Mouse (Mus musculus) liver, postnatal 0 days (tissue): ENCODE data around the gene Ankrd13b. TPM values are rescaled to one million over a fixed set of nuclear protein-coding genes. Genes with fewer than 3 reads are reported as not detected.
A peak's percentile ranks its signal among the peaks of the same experiment; 100 is the strongest.

Experiments used
- ATAC-seq: fragments of 200-750 bp; cut with Nextera tagmentation; 2 replicates; pipeline ENCODE4 v1.8.0; 2017; ENCODE audit warnings: mild to moderate bottlenecking, moderate library complexity
- DNase-seq: peaks from one replicate; pipeline ENCODE4 v3.0.0-alpha.2; 2016
- H3K27ac ChIP-seq: fragments of 300-500 bp; sonication (generic); 2 replicates; pipeline ENCODE4 v1.5.1; 2014; ENCODE audit warnings: antibody characterized with exemption, moderate library complexity, mild to moderate bottlenecking, low read depth
- H3K27me3 ChIP-seq: fragments of 300-500 bp; sonication (generic); 2 replicates; pipeline ENCODE4 v1.6.1; 2014; ENCODE audit warnings: low read length, control low read depth, mixed read lengths; ENCODE audit not compliant: insufficient read depth
- H3K36me3 ChIP-seq: fragments of 300-500 bp; sonication (generic); replicated peaks from 2 replicates; pipeline ENCODE4 v1.6.1; 2014; ENCODE audit warnings: mild to moderate bottlenecking, control low read depth, low read length, moderate library complexity, mixed read lengths; ENCODE audit not compliant: insufficient read depth
- H3K4me1 ChIP-seq: fragments of 300-500 bp; sonication (generic); 2 replicates; pipeline ENCODE4 v1.6.1; 2014; ENCODE audit warnings: antibody characterized with exemption, mild to moderate bottlenecking, control low read depth; ENCODE audit not compliant: insufficient read depth
- H3K4me2 ChIP-seq: fragments of 300-500 bp; sonication (generic); 2 replicates; pipeline ENCODE4 v1.6.1; 2014; ENCODE audit warnings: low read depth, mild to moderate bottlenecking, low read length, moderate library complexity, mixed read lengths
- H3K4me3 ChIP-seq: fragments of 300-500 bp; sonication (generic); 2 replicates; pipeline ENCODE4 v1.5.1; 2014; ENCODE audit warnings: low read depth, low read length
- H3K9ac ChIP-seq: fragments of 300-500 bp; sonication (generic); replicated peaks from 2 replicates; pipeline ENCODE4 v1.6.1; 2014; ENCODE audit warnings: mild to moderate bottlenecking, moderate library complexity
- H3K9me3 ChIP-seq: fragments of 300-500 bp; sonication (generic); 2 replicates; pipeline ENCODE4 v1.6.1; 2016; ENCODE audit warnings: mild to moderate bottlenecking, control low read depth, low read length, mixed read lengths
- CTCF ChIP-seq: sonication (generic); IDR thresholded peaks from 2 replicates; pipeline ENCODE4 v1.5.1; 2016; ENCODE audit warnings: antibody characterized with exemption, low read depth
- EP300 ChIP-seq: IDR thresholded peaks from 2 replicates; pipeline ENCODE4 v1.6.1; 2016; ENCODE audit warnings: antibody characterized with exemption, low read depth, mild to moderate bottlenecking
- WGBS: fragments of 180-500 bp; shearing (Covaris S2); extraction: QIAGEN DNeasy Blood & Tissue Kit; methylation state at CpG from one replicate; pipeline ENCODE4 v1.1.7; 2014; ENCODE audit not compliant: insufficient replicate concordance; 5-methylcytosine and 5-hydroxymethylcytosine counted together
- polyA plus RNA-seq: library from polyadenylated mRNA; unstranded; fragments of >200 nt; fragmentation: Nextera tagmentation; extraction: Ambion mirVana; gene quantifications from 2 replicates; pipeline ENCODE4 v1.2.1, GENCODE M21; 2015

Ankrd13b gene
- polyA plus RNA-seq, 1 experiment from 2014 or later, result 0.53 TPM

DNA sequence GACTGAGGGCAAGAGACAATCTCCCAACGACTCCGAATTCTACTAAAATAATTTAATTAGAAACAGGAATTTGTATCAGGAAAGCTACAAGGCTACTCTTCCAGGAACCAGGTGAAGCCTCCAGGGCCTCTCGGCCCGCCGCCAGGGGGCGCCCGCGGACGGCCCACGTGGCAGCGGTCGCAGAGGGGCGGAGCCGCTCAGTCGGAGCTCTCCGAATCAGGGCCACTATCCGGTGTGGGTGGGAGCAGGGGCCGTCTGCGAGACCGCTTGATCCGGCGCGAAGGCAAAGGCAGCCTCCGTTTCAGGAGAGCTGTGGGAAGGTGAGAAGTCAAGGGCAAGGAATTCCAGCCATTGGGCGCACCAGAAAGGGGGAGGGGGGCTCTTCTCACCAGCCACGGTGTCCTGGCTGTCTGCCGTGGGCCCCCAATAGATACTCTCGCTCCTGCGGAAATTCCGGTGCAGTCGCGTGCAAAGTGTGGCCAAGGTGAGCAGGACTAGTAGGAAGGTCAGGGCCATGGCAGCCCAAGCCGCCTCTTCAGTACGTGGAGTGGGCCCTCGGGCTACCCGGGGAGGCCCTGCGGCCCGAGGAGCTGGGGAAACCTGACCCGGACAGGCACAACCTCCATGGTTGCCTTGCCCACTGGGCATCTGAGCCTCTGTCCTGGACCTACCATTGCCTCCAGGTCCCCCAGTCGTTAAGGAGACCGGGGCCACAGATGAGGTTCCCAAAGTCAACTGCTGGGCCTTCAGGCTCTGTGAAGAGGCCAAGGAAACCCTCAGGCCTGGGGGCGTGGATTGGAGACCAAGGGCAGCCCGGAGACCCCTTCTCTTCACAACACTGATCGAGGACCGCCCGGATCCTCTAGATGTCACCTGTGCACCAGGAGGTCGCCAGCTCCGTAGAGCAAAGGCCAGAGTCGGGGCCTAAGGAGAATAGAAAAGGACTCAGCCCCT is 18.9 kb upstream of the Ankrd13b start:
- TF ChIP-seq CTCF, result peak; percentile 95
- no peak for TF ChIP-seq EP300
- Histone ChIP-seq H3K9me3 (no peaks in the 10 kb centered on the region), H3K36me3 (peaks cover 30% of the 10 kb centered on the region), H3K9ac (peak overlapping the region; percentile 28; the same call in 1 of the 2 replicates), H3K4me2 (peak overlapping the region; percentile 72), H3K27me3 (no peaks in the 10 kb centered on the region), H3K4me1 (peaks cover 13% of the 10 kb centered on the region), H3K27ac (no peak overlapping the region), H3K4me3 (peak overlapping the region; percentile 24)
- peak; percentile 73 for ATAC-seq
- DNase-seq, result peak; percentile 89
- 20% methylated on average over 49 of the region's 49 CpGs for WGBS

- no peak overlapping the region for H3K4me2 ChIP-seq
- WGBS, result 67% methylated on average over 4 of the region's 4 CpGs
- TF ChIP-seq CTCF (no peak), EP300 (no peak)
- H3K4me1 ChIP-seq, result peaks cover 9% of the 10 kb centered on the region
- no peak overlapping the region for H3K9ac ChIP-seq
- H3K27me3 ChIP-seq, result no peaks in the 10 kb centered on the region
- H3K36me3 ChIP-seq, result peaks cover 37% of the 10 kb centered on the region
- H3K27ac ChIP-seq, result no peak overlapping the region
- ATAC-seq (no peak), DNase-seq (no peak)
- no peak overlapping the region for H3K4me3 ChIP-seq
- H3K9me3 ChIP-seq, result no peaks in the 10 kb centered on the region
These were observed 17.9 kb upstream of the Ankrd13b start for GRCm38 (mm10) chr11:77507426-77507825.

DNA sequence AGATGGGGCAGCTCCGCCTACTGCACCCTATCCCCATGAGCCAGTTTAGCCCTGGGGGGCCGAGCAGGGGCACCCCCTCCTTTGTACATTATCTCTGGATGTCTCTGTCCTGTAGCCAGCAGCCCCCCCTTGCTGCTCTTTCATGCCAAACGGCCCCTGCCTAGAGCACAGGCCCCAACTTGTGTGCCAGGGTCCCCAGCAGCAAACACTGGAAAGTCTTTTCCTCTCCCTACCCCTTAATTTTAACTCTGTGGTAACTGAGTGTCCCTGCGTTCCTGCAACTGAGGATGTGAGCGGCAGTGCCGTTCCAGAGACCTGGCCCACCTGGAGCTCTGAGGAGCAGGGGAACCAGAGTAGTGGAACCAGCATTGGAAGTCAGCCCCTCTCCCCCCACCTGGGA is 17.5 kb upstream of the Ankrd13b start:
- TF ChIP-seq CTCF (no peak), EP300 (no peak)
- WGBS, result 75% methylated on average over 6 of the region's 6 CpGs

GRCm38 (mm10) chr11:77506273-77506672 is 16.8 kb upstream of the Ankrd13b start:
- DNase-seq (peak; percentile 15), ATAC-seq (no peak)
- TF ChIP-seq EP300, result no peak
- Histone ChIP-seq H3K4me1 (peaks cover 5% of the 10 kb centered on the region), H3K9ac (no peak overlapping the region), H3K9me3 (no peaks in the 10 kb centered on the region), H3K4me3 (no peak overlapping the region), H3K36me3 (peaks cover 40% of the 10 kb centered on the region), H3K27ac (no peak overlapping the region), H3K27me3 (no peaks in the 10 kb centered on the region), H3K4me2 (no peak overlapping the region)
- 77% methylated on average over 14 of the region's 14 CpGs for whole genome bisulfite sequencing

More for the DNA sequence above, 17.5 kb upstream of the Ankrd13b start:
- no peak for DNase-seq
- Histone ChIP-seq H3K4me1 (peaks cover 5% of the 10 kb centered on the region), H3K27me3 (no peaks in the 10 kb centered on the region), H3K36me3 (peaks cover 40% of the 10 kb centered on the region), H3K9ac (no peak overlapping the region), H3K9me3 (no peaks in the 10 kb centered on the region), H3K27ac (no peak overlapping the region), H3K4me2 (no peak overlapping the region), H3K4me3 (no peak overlapping the region)
- no peak for ATAC-seq

DNA sequence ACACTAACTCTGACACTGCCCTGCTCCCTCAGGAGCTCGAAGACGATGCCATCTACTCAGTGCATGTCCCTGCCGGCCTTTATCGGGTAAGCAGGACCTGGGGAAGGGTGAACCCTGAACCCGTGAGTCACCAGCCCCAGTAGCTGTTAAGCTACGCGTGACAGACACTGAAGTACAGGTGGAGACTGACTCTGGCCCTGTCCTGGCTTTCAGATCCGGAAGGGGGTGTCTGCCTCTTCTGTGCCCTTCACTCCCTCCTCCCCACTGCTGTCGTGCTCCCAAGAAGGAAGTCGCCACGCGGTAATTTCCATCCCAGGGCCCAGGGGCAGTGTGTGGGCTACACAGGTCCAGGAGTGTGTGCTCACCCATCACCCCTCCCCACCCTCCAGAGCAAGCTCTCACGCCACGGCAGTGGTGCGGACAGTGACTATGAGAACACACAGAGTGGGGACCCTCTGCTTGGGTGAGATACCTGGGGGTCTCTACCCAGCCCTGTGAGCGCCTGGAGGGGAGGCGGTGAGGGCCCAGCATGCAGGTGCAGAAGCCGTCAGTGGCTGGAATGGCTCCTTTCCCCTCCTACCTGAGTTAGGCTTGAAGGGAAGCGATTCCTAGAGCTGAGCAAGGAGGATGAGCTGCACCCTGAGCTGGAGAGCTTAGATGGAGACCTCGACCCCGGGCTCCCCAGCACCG is 16.0 kb upstream of the Ankrd13b start:
- peaks cover 46% of the 10 kb centered on the region for H3K36me3 ChIP-seq
- no peak overlapping the region for H3K4me2 ChIP-seq
- H3K4me1 ChIP-seq, result peaks cover 5% of the 10 kb centered on the region
- DNase-seq (no peak), ATAC-seq (no peak)
- no peaks in the 10 kb centered on the region for H3K9me3 ChIP-seq
- H3K27ac ChIP-seq, result no peak overlapping the region
- WGBS, result 84% methylated on average over 22 of the region's 22 CpGs
- no peak overlapping the region for H3K9ac ChIP-seq
- H3K27me3 ChIP-seq, result no peaks in the 10 kb centered on the region
- H3K4me3 ChIP-seq, result no peak overlapping the region
- TF ChIP-seq EP300, result no peak
- TF ChIP-seq CTCF, result no peak

- Histone ChIP-seq H3K9me3 (no peaks in the 10 kb centered on the region), H3K4me3 (no peak overlapping the region), H3K27ac (no peak overlapping the region), H3K27me3 (no peaks in the 10 kb centered on the region), H3K9ac (no peak overlapping the region), H3K4me1 (peaks cover 5% of the 10 kb centered on the region), H3K36me3 (peaks cover 53% of the 10 kb centered on the region), H3K4me2 (no peak overlapping the region)
- TF ChIP-seq CTCF (no peak), EP300 (no peak)
- ATAC-seq (no peak), DNase-seq (no peak)
- 93% methylated on average over 19 of the region's 19 CpGs for WGBS
These were observed 14.9 kb upstream of the Ankrd13b start for GRCm38 (mm10) chr11:77504377-77504776.
